Mouse (Mus musculus) liver, embryonic 11.5 days (tissue): ENCODE results near the gene Dst. TPM values are rescaled to one million over a fixed set of nuclear protein-coding genes. Genes with fewer than 3 reads are reported as not detected.

Experiments
- ATAC-seq: fragments of 200-750 bp; cut with Nextera tagmentation; replicated peaks from 2 replicates; pipeline ENCODE4 v1.8.0; 2017; ENCODE audit warnings: moderate number of reproducible peaks, mild to moderate bottlenecking, moderate TSS enrichment, moderate library complexity; ENCODE audit not compliant: low FRiP score
- DNase-seq: peaks from one replicate; pipeline ENCODE4 v3.0.0-alpha.2; 2017; ENCODE audit warnings: low spot score
- H3K27ac ChIP-seq: fragments of 300-500 bp; sonication (generic); 2 replicates; pipeline ENCODE4 v1.5.1; 2014; ENCODE audit warnings: mild to moderate bottlenecking, low read depth, low read length, control low read depth
- H3K27me3 ChIP-seq: fragments of 300-500 bp; sonication (generic); replicated peaks from 2 replicates; pipeline ENCODE4 v1.6.1; 2014; ENCODE audit warnings: low read length, mixed read lengths; ENCODE audit not compliant: control insufficient read depth, insufficient read depth
- H3K36me3 ChIP-seq: fragments of 300-500 bp; sonication (generic); 2 replicates; pipeline ENCODE4 v1.6.1; 2014; ENCODE audit warnings: mild to moderate bottlenecking, low read length, moderate library complexity, mixed read lengths; ENCODE audit not compliant: control insufficient read depth, insufficient read depth
- H3K4me1 ChIP-seq: fragments of 300-500 bp; sonication (generic); replicated peaks from 2 replicates; pipeline ENCODE4 v1.6.1; 2014; ENCODE audit warnings: low read length, mixed read lengths; ENCODE audit not compliant: control insufficient read depth, insufficient read depth
- H3K4me2 ChIP-seq: fragments of 300-500 bp; sonication (generic); 2 replicates; pipeline ENCODE4 v1.6.1; 2014; ENCODE audit warnings: mild to moderate bottlenecking, control low read depth, moderate library complexity
- H3K4me3 ChIP-seq: fragments of 300-500 bp; sonication (generic); 2 replicates; pipeline ENCODE4 v1.5.1; 2014; ENCODE audit warnings: low read depth, low read length, control low read depth
- H3K9ac ChIP-seq: fragments of 300-500 bp; sonication (generic); 2 replicates; pipeline ENCODE4 v1.6.1; 2014; ENCODE audit warnings: low read depth, low read length, control low read depth
- H3K9me3 ChIP-seq: fragments of 300-500 bp; sonication (generic); 2 replicates; pipeline ENCODE4 v1.6.1; 2016; ENCODE audit warnings: low read length, inconsistent platforms, mixed read lengths; ENCODE audit not compliant: control insufficient read depth
- WGBS: fragments of 180-500 bp; shearing (Covaris S2); extraction: QIAGEN DNeasy Blood & Tissue Kit; methylation state at CpG from one replicate; pipeline ENCODE4 v1.1.7; 2014; 5-methylcytosine and 5-hydroxymethylcytosine counted together
- polyA plus RNA-seq: library from polyadenylated mRNA; unstranded; fragments of >200 nt; fragmentation: Nextera tagmentation; extraction: Ambion mirVana; gene quantifications from 2 replicates; pipeline ENCODE4 v1.2.1, GENCODE M21; 2014

The Dst gene
- polyA plus RNA-seq, 1 experiment from 2014 or later = 9.4 TPM

DNA sequence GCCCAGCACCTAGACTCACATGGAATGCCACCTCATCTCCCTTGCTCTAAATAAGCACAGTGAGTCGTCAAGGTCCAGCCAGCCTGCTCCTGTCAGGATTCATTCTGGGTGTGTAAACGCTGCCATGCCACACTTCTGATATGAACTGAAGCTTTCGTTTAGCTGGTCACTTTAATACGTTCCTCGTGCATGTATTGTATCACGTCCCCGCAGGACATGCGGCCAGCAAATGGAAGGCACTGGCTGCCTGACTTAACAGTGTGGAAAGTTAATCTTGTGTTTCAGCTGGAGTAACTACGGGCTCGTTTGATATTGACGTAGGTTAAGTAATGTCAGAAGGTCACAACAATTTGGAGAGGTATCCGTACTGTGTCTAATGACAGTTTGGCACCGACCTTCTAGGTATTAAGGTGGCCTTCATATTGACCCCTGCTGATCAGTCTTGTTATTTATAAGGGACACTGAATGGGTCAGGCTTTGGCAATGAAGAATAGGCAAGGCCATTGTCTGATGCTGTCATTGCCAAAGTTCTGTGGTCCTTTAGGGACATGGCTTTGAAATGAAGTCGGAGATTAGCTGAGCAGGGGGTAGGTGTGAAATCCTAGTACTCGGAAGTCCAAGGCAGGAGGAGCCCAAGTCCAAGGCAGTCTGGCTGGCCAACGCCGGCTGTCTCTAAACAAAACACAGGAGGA lies 122.5 kb downstream of the Dst start:
- no peak overlapping the region for H3K4me3 ChIP-seq
- no peaks in the 10 kb centered on the region for H3K9me3 ChIP-seq
- ATAC-seq (no peak), DNase-seq (no peak)
- H3K27me3 ChIP-seq = no peaks in the 10 kb centered on the region
- H3K27ac ChIP-seq = no peak overlapping the region
- no peaks in the 10 kb centered on the region for H3K36me3 ChIP-seq
- no peak overlapping the region for H3K9ac ChIP-seq
- H3K4me1 ChIP-seq = no peaks in the 10 kb centered on the region
- 83% methylated on average over 17 of the region's 17 CpGs for WGBS
- H3K4me2 ChIP-seq = no peak overlapping the region

DNA sequence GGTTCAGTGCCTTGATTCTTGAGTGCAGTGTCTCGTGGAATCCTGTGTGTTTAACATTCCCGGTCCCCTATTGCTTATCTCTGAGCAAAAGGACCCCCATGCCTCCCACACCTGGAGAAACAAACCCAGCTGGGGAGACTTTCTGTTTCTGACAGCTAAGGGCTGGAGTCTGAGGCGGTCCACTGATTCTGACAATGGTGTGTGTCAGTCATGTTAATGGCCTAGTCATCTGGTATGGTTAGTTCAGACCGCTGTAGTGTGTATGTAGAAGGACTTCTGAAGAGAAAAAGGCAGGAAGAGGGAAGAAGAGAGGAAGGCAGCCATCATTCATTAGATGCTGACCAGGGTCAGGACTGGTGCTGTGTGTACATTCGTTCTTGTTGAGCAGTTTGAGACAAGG lies 125.0 kb downstream of the Dst start:
- WGBS = 69% methylated on average over 5 of the region's 5 CpGs
- H3K4me2 ChIP-seq = no peak overlapping the region
- no peaks in the 10 kb centered on the region for H3K9me3 ChIP-seq
- no peak overlapping the region for H3K4me3 ChIP-seq
- DNase-seq = no peak
- H3K4me1 ChIP-seq = no peaks in the 10 kb centered on the region
- no peak for ATAC-seq
- H3K9ac ChIP-seq = no peak overlapping the region
- H3K27me3 ChIP-seq = no peaks in the 10 kb centered on the region
- H3K27ac ChIP-seq = no peak overlapping the region
- no peaks in the 10 kb centered on the region for H3K36me3 ChIP-seq

DNA sequence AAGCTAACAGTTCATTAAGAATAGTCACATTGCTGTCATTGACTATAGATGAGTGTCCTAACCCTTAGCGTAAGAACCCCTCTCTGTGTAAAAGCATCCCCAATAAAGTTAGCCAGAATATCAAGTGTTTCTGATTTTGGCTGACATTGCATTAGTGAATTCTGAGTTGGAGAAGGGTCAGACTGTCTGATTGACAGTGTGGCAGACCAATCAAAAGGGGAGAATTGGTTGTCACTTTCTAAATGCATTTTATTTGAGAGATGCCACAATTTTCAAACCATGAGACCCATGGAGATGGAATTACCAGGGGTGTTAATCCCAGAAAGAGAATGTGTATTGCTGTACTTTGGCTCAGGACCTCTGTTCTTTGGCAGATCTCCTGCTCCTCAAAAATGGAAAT lies 125.5 kb downstream of the Dst start:
- Histone ChIP-seq H3K9ac (no peak overlapping the region), H3K4me1 (no peaks in the 10 kb centered on the region), H3K4me2 (no peak overlapping the region), H3K4me3 (no peak overlapping the region), H3K9me3 (no peaks in the 10 kb centered on the region), H3K27ac (no peak overlapping the region), H3K27me3 (no peaks in the 10 kb centered on the region), H3K36me3 (no peaks in the 10 kb centered on the region)
- ATAC-seq (no peak), DNase-seq (no peak)
- 96% methylated on average over 1 of the region's 1 CpGs for WGBS

DNA sequence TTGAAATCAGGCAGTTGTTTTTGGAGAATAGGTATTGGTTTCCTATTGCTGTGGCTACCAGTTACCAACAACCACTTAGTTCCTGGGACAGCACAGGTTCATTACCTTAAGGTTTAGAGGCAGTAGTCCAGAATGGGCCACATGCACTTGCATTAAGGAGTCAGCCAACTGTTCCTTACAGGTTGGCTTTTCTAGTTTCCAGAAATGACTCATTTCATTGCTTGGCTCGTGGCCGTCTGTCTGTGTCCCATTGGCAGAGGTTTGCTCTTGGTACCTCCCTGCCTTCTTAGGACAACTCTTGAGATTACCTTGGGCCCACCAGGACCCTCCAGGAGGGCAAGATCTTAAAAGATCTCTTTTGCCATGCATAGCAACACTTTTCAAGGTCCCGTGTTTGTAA lies 125.9 kb downstream of the Dst start:
- Histone ChIP-seq H3K4me1 (no peaks in the 10 kb centered on the region), H3K4me2 (no peak overlapping the region), H3K9ac (no peak overlapping the region), H3K36me3 (no peaks in the 10 kb centered on the region), H3K9me3 (no peaks in the 10 kb centered on the region), H3K27me3 (no peaks in the 10 kb centered on the region), H3K4me3 (no peak overlapping the region), H3K27ac (no peak overlapping the region)
- WGBS = 75% methylated on average over 3 of the region's 3 CpGs
- DNase-seq (no peak), ATAC-seq (no peak)

DNA sequence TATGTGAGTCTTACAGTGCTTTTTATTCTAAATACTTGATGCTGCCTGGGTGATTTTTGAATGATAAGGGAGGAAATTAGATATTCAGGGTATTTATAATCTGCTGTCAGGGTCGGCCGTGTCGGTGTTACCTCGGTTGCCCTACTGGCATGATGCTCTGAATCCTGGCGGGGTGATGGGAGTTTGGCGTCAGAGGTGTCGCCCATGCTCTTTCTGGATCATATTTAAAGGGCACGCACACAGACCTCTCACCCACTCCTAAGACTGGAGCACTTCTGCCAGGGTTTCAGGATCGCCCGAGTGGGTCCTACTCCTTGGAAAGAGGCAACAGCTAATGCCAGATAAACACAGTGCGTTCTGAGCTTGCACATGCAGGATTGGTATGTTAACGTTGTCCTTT lies 128.1 kb downstream of the Dst start:
- Histone ChIP-seq H3K36me3 (no peaks in the 10 kb centered on the region), H3K4me1 (no peaks in the 10 kb centered on the region), H3K9me3 (no peaks in the 10 kb centered on the region), H3K27me3 (no peaks in the 10 kb centered on the region), H3K4me2 (no peak overlapping the region), H3K4me3 (no peak overlapping the region), H3K27ac (no peak overlapping the region), H3K9ac (no peak overlapping the region)
- DNase-seq (no peak), ATAC-seq (no peak)
- 88% methylated on average over 12 of the region's 12 CpGs for WGBS

DNA sequence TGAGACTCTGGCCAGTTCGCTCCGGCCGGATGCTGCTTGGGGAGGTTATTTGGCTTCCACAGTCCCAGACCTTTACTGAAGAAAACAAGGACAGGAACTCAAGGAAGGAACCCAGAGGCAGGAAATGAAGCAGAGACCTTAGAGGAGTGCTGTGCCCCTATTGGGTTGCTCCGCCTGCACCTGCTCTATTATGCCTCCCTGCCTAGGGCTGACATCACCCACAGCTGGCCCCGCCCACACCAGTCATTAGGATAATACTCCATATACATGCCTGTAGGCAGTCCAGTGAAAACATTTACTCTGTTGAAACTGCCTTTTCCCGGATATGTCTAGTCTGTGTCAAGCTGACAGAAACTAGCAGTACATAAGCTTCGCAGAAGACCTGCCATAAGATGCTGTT lies 130.5 kb downstream of the Dst start:
- H3K4me2 ChIP-seq = no peak overlapping the region
- DNase-seq (no peak), ATAC-seq (no peak)
- H3K36me3 ChIP-seq = no peaks in the 10 kb centered on the region
- no peaks in the 10 kb centered on the region for H3K27me3 ChIP-seq
- H3K9ac ChIP-seq = no peak overlapping the region
- no peak overlapping the region for H3K27ac ChIP-seq
- WGBS = 89% methylated on average over 7 of the region's 7 CpGs
- no peaks in the 10 kb centered on the region for H3K9me3 ChIP-seq
- H3K4me3 ChIP-seq = no peak overlapping the region
- H3K4me1 ChIP-seq = no peaks in the 10 kb centered on the region

DNA sequence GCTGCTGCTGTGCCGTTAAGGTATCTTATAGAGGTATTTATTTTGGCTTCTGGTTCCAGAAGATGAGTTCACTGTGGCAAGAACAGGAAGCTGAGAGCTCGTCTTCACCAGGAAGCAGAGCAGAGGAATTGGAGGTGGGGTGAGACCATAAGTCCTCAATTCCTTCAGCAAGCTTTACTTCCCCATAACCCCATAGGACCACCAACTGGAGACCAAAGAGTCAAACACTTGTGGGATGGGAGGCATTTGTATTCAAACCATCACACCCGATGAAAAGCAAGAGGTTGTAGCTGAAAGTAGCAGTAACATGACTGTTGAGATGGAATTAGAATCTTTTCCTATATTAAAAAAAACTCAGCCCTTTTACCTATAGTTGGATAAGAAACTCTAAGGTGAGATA lies 132.0 kb downstream of the Dst start:
- H3K4me2 ChIP-seq = no peak overlapping the region
- H3K9ac ChIP-seq = no peak overlapping the region
- H3K27ac ChIP-seq = no peak overlapping the region
- H3K27me3 ChIP-seq = no peaks in the 10 kb centered on the region
- H3K4me3 ChIP-seq = no peak overlapping the region
- H3K4me1 ChIP-seq = no peaks in the 10 kb centered on the region
- ATAC-seq (no peak), DNase-seq (no peak)
- no peaks in the 10 kb centered on the region for H3K9me3 ChIP-seq
- H3K36me3 ChIP-seq = no peaks in the 10 kb centered on the region
- 42% methylated on average over 3 of the region's 3 CpGs for whole genome bisulfite sequencing

DNA sequence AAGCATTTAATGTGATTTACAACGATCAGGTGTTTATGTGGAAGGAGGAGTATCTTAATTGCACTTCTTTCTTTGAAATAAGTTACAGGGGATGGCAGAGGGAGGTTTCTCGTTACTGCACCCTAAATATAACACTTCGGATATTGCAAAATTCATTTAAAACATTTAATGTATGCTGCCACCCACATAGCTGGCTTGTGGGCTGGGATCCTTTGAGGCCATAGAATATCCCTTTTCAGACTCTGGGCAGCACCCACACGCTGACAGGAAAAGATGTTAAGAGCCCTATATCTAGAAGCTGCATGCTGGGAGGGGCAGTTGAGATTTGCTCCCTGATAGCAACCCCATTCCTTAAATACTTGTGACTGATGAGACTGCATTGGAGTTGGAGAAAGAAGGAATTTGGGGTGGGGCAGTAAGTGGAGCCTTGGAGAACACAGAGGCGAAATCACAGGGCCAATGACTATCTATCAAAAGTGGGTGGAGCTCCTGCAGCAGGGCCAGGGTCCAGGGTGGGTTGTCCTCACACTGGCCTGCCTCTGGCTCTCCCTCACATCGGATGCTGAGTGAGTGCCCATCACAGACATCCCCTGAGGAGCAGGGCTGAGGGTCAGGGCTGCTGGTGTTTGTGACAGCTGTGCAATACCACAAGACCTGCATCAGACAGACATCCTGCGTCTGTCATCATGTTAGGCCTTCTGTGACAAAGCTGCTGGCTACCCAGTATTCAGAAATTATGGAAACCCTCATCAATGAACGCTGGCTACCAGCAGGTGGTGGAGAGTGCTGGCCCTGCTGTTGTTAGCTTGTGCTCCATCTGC lies 133.1 kb downstream of the Dst start:
- Histone ChIP-seq H3K4me3 (no peak overlapping the region), H3K27me3 (no peaks in the 10 kb centered on the region), H3K9me3 (no peaks in the 10 kb centered on the region), H3K9ac (no peak overlapping the region), H3K36me3 (no peaks in the 10 kb centered on the region), H3K4me2 (no peak overlapping the region), H3K27ac (no peak overlapping the region), H3K4me1 (no peaks in the 10 kb centered on the region)
- WGBS = 52% methylated on average over 8 of the region's 8 CpGs
- ATAC-seq (no peak), DNase-seq (no peak)

DNA sequence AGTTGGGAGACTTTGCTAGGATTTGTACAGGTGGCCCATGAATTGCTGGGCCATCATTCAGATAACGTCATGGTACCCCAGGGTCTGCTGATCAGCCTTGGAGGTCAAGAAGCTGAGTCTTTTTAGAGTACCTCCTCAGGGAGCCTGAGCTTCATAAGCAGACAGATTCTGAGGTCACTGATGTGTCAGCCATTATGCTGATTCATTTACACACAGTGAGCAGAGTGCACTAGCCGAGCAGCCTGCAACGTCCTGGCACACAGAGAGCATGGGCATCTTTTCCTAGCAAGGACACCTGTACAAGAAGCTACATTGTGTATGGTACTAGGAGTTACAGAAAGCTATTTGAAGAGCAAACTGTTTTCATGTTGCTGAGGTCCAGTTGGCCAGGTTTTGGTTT lies 134.3 kb downstream of the Dst start:
- DNase-seq = no peak
- no peak overlapping the region for H3K27ac ChIP-seq
- no peaks in the 10 kb centered on the region for H3K27me3 ChIP-seq
- H3K4me2 ChIP-seq = no peak overlapping the region
- no peak overlapping the region for H3K9ac ChIP-seq
- H3K4me1 ChIP-seq = no peaks in the 10 kb centered on the region
- 71% methylated on average over 3 of the region's 3 CpGs for WGBS
- no peaks in the 10 kb centered on the region for H3K9me3 ChIP-seq
- no peak overlapping the region for H3K4me3 ChIP-seq
- no peak for ATAC-seq
- H3K36me3 ChIP-seq = no peaks in the 10 kb centered on the region
